Mouse (Mus musculus): Measurements from ENCODE around the gene Ube2t. TPM values are rescaled to one million over a fixed set of nuclear protein-coding genes. Genes with fewer than 3 reads are reported as not detected.

Gene Ube2t
- total RNA-seq (2015) (53.3 and 56.6 TPM in 2 replicates), total RNA-seq (2017) (16.1 and 20.1 TPM in 2 replicates)

GRCm38 (mm10) chr1:134962053-134962803 lies at the start of gene Ube2t:
TSS of gene Ube2t (plus strand) at chr1:134962565.
- ATAC-seq (replicated peaks; ENCODE audit: poor library complexity), result peak; percentile 98

- no peak for ATAC-seq (replicated peaks; ENCODE audit: poor library complexity)
These were observed 48.8 kb upstream of the Ube2t start for GRCm38 (mm10) chr1:134913535-134913934.

GRCm38 (mm10) chr1:134915421-134915820 lies 46.9 kb upstream of the Ube2t start:
- ATAC-seq (replicated peaks; ENCODE audit: poor library complexity), result no peak

GRCm38 (mm10) chr1:134919010-134919409 lies 43.4 kb upstream of the Ube2t start:
- no peak for ATAC-seq (replicated peaks; ENCODE audit: poor library complexity)

- ATAC-seq (replicated peaks; ENCODE audit: poor library complexity), result no peak
These were observed 29.9 kb upstream of the Ube2t start for GRCm38 (mm10) chr1:134932431-134932830.

GRCm38 (mm10) chr1:134936335-134936734 lies 26.0 kb upstream of the Ube2t start:
- ATAC-seq (replicated peaks; ENCODE audit: poor library complexity), result no peak

- ATAC-seq (replicated peaks; ENCODE audit: poor library complexity), result no peak
These were observed 24.1 kb upstream of the Ube2t start for GRCm38 (mm10) chr1:134938233-134938632.

GRCm38 (mm10) chr1:134940863-134941262 lies 21.5 kb upstream of the Ube2t start:
- no peak for ATAC-seq (replicated peaks; ENCODE audit: poor library complexity)

- no peak for ATAC-seq (replicated peaks; ENCODE audit: poor library complexity)
These were observed 19.5 kb upstream of the Ube2t start for GRCm38 (mm10) chr1:134942898-134943297.

GRCm38 (mm10) chr1:134947590-134947989 lies 14.8 kb upstream of the Ube2t start:
- ATAC-seq (replicated peaks; ENCODE audit: poor library complexity), result no peak

- ATAC-seq (replicated peaks; ENCODE audit: poor library complexity), result no peak
These were observed 12.4 kb upstream of the Ube2t start for GRCm38 (mm10) chr1:134949946-134950345.

GRCm38 (mm10) chr1:134955050-134955636 lies 7.2 kb upstream of the Ube2t start:
- no peak for ATAC-seq (replicated peaks; ENCODE audit: poor library complexity)

- ATAC-seq (replicated peaks; ENCODE audit: poor library complexity), result peak; percentile 99
These were observed 6.7 kb upstream of the Ube2t start, which contains the start of gene Ppp1r12b for GRCm38 (mm10) chr1:134955637-134956176. TSS of gene Ppp1r12b (minus strand) at chr1:134955942.

- ATAC-seq (replicated peaks; ENCODE audit: poor library complexity), result no peak
These were observed 1.7 kb upstream of the Ube2t start for GRCm38 (mm10) chr1:134960634-134961033.

GRCm38 (mm10) chr1:134962821-134963220 lies 456 bp downstream of the Ube2t start:
- peak; percentile 44 for ATAC-seq (replicated peaks; ENCODE audit: poor library complexity)

- ATAC-seq (replicated peaks; ENCODE audit: poor library complexity), result no peak
These were observed 3.1 kb downstream of the Ube2t start for GRCm38 (mm10) chr1:134965430-134965829.

- no peak for ATAC-seq (replicated peaks; ENCODE audit: poor library complexity)
These were observed 10.6 kb downstream of the Ube2t start for GRCm38 (mm10) chr1:134972920-134973319.

- ATAC-seq (replicated peaks; ENCODE audit: poor library complexity), result peak; percentile 30
These were observed 25.0 kb downstream of the Ube2t start for GRCm38 (mm10) chr1:134987173-134987961.

GRCm38 (mm10) chr1:134987962-134988341 lies 25.6 kb downstream of the Ube2t start:
- no peak for ATAC-seq (replicated peaks; ENCODE audit: poor library complexity)

- ATAC-seq (replicated peaks; ENCODE audit: poor library complexity), result peak; percentile 65
These were observed 27.0 kb downstream of the Ube2t start for GRCm38 (mm10) chr1:134989372-134989771.

- no peak for ATAC-seq (replicated peaks; ENCODE audit: poor library complexity)
These were observed 29.8 kb downstream of the Ube2t start for GRCm38 (mm10) chr1:134992046-134992645.
